Mouse (Mus musculus): ENCODE measurements around the gene Faah.
A peak's percentile ranks its signal among the peaks of the same experiment; 100 is the strongest.

The Faah gene

GRCm38 (mm10) chr4:116017902-116018746 lies at the start of gene Faah:
TSS of gene Faah (minus strand) at chr4:116017926.
- no peak for DNase-seq (ENCODE audit: extremely low spot score, low spot score)

- DNase-seq (ENCODE audit: extremely low spot score, low spot score) = no peak
Observed at GRCm38 (mm10) chr4:116063855-116064254, 46.1 kb upstream of the Faah start.

- no peak for DNase-seq (ENCODE audit: extremely low spot score, low spot score)
Observed at GRCm38 (mm10) chr4:116059012-116059726, 41.4 kb upstream of the Faah start.

DNA sequence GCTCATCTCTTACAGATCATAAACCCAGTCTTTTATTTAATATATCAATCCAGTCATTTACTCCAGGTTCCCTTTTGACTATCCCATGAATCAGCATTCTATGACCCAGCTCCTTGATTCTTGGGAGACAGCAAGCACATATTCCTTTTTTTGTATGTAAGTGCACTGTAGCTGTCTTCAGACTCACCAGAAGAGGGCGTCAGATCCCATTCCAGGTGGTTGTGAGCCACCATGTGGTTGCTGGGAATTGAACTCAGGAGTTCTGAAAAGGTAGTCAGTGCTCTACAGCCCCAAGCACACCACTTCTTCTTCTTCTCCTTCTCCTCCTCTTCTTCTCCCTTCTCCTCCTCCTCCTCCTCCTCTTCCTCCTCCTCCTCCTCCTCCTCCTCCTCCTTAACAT lies 39.8 kb upstream of the Faah start:
- DNase-seq (ENCODE audit: extremely low spot score, low spot score) = no peak

GRCm38 (mm10) chr4:116053399-116053961 lies 35.8 kb upstream of the Faah start, which contains the start of gene Nsun4:
TSS of gene Nsun4 (minus strand) at chr4:116053876.
- peak; percentile 85 for DNase-seq (ENCODE audit: extremely low spot score, low spot score)

DNA sequence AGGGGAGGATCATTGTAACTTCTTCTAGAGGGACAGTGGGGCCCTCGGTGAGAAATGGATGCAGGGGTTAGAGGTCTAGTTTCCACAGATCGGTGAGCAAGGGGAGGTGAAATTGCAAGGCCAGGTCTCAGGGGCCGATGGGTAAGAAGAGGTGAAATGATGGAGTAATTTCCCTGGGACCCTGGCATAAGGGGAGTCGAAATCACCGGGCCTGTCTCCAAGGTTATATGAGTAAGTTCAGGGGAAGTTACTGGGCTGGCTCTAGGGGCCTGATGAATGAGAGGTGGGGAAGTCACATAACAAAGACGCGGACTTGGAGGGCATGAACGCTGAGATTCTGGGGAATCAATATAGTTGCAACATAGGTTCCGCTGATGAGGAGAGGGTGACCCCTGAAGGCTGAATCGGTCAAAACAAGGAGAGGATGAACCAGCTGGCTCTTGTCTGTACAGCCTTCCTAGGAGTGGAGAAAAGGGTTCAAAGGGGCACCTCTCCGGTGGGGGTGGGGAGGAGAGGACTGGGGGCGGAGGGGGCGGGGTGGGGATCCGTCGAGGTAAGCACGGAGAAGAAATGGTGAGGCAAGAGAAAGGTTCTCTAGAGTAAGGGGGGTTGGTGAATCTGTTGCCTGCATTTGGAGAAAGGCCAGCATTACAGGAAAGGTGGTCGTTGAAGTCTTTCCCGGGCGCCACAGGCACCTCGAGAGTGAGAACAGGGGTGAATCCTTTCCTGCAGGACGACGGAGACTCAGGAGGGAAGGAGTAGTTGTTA lies 35.0 kb upstream of the Faah start:
- peak; percentile 53 for DNase-seq (ENCODE audit: extremely low spot score, low spot score)

- no peak for DNase-seq (ENCODE audit: extremely low spot score, low spot score)
Observed at GRCm38 (mm10) chr4:116049211-116049610, 31.5 kb upstream of the Faah start.

GRCm38 (mm10) chr4:116048130-116048920 lies 30.6 kb upstream of the Faah start:
- DNase-seq (ENCODE audit: extremely low spot score, low spot score) = no peak

DNA sequence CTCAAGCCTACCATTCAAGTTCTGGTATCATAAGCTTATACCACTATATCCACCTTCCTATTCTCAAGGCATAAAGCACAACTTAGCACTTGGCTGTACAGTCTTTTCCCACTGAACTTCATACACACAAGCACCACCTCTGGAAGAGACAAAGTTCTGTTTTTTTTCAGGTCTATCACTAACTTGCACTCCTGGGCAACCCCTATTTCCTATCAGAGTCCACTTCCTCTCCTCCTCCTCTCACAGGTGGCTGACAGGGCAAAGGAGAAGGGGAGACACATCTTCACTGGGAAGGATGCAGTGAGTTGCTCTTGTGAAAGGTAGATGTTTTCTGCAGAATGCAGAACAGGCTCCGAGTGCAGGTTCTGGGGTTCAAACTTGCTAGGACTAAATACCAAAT lies 30.0 kb upstream of the Faah start:
- DNase-seq (ENCODE audit: extremely low spot score, low spot score) = no peak

DNA sequence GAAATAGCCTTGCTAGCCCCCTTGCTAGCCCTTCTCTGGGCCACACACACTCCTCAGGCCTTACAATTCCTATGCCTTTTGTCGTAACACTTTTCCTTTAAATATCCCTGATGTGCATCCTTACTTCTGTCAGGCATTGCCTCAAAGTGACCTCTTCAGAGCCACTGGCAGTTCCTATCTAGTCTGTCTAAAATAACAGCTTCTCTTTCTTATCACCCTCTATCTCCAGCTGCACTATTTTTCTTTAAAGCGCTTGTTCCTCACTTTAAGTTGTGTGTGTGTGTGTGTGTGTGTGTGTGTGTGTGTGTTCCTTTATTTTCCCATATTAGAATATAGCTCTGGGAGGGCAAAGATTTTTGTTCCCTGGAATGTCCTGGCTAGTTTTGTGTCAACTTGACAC lies 28.9 kb upstream of the Faah start:
- no peak for DNase-seq (ENCODE audit: extremely low spot score, low spot score)

DNA sequence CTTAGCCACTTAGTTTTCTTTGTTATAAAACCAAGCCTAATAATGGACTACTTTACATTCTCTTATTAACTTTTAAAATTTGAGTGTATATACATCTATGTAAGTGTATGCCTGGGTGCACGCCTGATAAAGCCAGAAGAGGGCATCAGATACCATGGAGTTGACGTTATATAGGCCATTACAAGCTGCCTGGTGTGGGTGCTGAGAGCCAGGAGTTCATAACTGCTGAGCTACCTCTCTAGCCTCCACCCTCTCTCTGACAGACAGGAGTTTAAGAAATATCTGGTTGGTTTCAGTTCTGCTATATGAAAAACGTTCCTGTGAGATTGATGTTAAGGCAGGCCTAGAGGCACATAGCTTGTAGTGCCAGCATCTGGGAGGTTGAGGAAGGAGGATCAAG lies 24.5 kb upstream of the Faah start:
- DNase-seq (ENCODE audit: extremely low spot score, low spot score) = no peak

DNA sequence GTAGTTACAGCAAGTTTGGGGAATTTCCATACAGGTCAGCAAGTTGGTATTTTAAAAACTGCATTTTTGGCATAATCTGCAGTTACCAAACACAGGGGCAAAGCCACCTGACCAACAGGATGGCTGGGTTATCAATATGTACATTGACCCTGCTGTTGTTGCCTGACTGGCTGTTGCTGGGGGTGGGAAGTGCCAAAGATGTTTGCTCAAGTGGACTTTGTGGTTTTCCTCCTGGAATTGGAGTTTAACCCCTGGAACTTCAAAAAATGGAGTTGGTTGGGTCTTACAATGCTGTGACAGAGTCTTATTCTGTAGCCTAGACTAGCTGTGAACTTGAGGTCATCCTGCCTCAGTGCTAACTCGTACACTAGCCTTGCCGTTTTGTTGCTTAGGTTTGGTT lies 22.7 kb upstream of the Faah start:
- DNase-seq (ENCODE audit: extremely low spot score, low spot score) = no peak

- DNase-seq (ENCODE audit: extremely low spot score, low spot score) = no peak
Observed at GRCm38 (mm10) chr4:116033374-116033773, 15.6 kb upstream of the Faah start.

DNA sequence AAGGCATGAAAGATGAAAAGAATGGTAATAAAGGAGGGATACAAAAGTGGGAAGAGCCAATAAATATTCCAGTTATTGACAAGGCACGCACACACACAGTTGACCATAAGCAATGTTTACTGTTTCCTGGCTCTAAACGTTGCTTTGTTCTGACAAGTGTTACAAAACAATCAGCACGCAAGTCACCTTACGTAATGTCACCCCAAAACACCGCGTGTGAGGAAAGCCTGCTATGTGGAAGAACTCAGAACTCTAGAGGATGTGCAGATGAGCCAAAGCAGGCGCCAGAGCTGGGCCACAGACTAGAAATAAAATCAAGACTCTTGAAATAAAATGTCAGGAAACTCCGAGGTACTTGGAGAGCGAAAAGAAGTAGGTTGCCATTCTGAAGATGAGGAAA lies 15.2 kb upstream of the Faah start:
- no peak for DNase-seq (ENCODE audit: extremely low spot score, low spot score)

DNA sequence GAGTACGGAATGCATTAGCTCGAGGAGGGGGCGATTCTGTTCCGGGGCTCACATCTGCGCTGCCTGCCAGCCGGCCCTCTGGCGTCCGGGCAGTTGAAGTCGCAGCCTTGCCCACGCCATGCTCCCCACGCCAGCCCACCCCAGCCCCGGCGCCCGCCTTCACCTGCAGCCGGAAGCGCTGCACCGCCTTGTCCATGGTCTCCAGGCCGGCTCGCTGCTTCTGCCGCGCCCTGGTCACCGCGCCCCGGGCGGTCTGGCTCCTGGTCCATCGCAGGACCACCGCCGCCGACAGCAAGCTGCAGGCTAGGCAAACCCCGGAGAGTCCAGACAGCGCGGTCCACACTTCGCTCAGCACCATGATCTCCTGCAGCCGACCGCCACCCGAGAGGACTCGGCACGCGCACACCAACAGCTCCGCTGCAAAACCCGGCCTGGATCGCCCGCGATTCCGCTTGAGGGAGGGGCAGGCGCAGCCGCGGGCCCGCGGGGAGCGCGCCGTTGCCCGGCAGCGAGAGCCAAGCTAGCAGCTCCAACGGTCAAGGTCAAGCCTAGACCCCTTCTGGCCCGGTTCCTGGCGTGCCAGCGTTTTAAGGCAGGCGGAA lies 325 bp downstream of the Faah start:
- DNase-seq (ENCODE audit: extremely low spot score, low spot score) = peak; percentile 87

GRCm38 (mm10) chr4:116016862-116017299 lies 845 bp downstream of the Faah start:
- no peak for DNase-seq (ENCODE audit: extremely low spot score, low spot score)

DNA sequence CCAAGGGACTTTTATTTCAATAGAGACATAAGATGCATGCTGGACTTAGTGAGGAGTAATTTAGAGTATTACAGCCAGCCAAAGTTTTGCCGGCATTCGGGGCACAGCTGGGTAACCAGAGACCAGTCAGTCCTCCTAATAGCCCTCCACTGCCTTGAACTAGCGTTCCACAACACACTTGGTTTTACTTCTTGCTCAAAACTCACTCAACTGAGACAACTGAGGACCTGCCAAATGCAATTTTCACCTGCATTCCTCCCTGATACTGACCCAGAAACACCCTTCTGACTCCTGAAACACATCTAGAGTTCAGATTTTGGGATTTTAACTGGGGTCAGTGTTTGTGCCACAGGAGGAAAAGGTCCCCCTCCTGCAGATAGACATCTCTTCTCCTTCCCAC lies 1.3 kb downstream of the Faah start:
- no peak for DNase-seq (ENCODE audit: extremely low spot score, low spot score)

GRCm38 (mm10) chr4:116015996-116016395 lies 1.7 kb downstream of the Faah start:
- no peak for DNase-seq (ENCODE audit: extremely low spot score, low spot score)

GRCm38 (mm10) chr4:116015502-116015901 lies 2.2 kb downstream of the Faah start:
- DNase-seq (ENCODE audit: extremely low spot score, low spot score) = no peak

DNA sequence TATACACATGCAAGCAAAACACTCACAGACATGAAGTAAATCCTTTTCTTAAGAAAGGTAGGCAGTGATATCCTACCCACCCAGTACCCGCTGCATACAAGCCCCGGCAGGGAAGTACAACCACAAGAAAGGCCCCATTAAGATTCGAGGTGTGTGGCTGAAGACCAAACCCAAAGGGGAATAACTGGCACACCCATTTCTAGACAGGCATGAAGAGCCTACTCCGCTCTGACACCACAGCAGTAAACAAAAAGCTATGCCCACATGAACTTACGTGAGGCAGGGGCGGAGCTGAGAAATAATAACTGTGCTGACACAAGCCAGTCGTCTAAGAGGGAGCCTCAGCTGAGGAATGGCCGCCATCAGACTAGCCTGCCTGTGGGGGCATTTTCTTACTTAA lies 7.5 kb downstream of the Faah start:
- no peak for DNase-seq (ENCODE audit: extremely low spot score, low spot score)
